Mouse (Mus musculus): Measurements from ENCODE around the gene Igf2bp1.

Gene Igf2bp1

DNA sequence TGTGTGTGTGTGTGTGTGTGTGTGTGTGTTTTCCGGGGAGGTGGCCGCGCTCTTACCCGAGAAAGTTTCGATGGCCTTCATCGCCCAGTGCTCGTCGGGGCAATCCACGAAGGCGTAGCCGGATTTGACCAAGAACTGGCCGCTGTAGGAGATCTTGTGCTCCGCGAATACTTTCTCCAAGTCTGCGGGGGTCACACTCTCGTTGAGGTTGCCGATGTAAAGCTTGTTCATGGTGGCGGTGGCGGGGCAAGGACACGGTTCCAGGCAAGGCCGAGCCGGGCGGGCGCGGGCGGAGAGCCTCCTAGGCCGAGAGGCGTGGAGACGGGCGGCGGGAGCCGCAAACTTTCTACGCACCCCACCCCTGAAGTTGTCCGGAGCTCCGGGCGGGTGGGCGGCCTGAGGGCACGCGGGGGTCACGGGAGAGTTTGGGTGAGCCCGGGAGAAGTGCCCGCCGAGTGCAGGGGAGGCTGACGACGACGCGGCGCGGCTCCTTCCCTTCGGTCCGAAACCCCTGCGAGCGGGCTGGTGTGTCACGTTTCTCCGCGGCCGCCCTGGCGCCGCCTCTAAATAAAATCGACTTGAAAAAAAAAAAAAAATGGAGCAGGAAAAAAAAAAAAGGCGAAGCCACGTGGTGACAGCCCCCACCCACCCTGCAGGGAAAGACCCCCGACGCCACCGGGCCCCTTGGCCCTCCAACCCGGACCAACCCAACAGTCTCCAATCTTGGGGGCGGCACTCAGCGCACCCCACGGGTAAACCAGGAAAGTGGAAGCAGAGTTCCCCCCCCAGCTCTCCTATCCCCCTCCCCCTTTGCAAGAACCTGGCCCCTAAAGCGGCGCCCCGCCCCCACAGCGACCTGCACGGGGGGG, at the start of gene Igf2bp1:
TSS of gene Igf2bp1 (minus strand) at position 538 of the 869 bp plus-strand sequence.
- DNase-seq (ENCODE audit: low read depth, low spot score) = peak; percentile 91

DNA sequence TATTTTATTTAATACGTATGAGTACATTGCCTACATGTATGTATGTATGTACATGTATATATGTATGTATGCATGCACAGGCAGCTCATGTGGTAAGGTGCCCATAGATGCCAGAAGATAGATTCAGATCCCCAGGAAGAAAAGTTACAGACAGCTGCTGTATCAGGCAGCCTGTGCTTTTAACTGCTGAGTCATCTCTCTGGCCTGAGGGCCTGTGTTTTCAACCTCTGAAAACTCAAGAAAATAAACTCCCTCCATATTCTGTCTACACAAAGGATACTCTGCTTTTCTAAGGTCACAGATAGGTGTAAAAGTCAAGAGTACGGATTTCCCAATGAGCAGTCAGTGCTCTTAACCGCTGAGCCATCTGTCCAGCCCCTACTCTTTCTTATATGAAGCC, 45.1 kb upstream of the Igf2bp1 start:
- DNase-seq (ENCODE audit: low read depth, low spot score) = no peak

DNA sequence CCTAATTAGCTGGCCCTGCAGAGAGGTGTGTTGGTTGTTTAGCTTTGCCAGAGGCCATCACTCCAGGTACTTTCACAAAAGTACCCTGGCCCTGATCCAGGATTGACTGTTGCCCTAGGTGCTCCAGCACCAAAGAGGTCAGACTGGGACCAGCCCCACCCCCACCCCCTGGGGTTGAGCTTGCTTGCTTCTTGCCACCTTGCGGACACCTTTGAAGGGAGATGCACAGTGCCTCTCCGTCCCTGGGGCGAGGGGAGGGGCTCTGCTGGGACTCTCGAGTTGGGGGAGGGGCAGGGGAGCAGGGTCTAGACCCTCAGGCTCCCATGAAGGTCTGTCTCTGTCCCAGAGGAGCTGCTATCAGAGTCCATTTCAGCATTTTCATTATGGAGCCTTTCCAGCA, 44.2 kb upstream of the Igf2bp1 start:
- peak; percentile 80 for DNase-seq (ENCODE audit: low read depth, low spot score)

DNA sequence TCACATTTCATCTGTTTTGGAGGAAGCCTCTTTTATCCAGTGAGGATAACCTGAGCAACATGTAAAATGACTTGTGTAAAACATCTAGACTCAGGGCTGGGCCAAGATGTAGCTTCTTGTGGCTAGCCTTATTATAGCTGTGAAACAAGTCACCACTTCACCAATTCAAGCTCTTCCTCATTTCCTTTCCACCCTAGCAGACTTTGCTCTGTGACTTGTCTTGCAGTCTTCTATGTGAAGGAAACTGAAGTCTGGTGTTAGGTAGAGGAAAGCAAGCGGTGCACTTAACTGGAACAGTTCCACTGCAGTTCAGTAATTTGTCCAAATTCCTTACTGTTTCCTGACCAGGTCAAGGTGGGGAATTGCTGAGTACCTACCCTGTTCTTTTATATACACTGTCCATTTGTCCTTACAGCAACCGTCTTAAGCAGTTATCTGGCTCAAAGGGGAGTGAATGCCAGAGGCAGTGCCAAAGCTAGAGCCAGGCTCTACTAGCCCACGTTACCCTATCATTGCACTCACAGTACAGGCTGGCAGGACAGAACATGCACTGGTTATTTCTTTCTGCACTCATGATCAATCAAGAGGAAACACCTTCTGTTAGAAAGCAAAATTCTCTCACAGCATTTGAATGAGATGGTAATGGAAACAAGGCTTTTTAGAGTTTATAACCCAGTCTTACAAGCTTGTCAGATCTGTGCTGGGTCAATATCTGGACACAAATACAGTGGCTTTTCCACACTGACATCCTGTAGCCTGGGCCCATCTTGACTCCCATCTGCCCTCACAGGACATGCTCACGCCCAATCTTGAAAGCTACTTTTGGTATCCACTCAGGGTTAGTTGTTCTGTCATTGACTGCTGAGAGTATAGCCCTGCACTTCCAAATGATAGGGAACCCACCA, 42.0 kb upstream of the Igf2bp1 start:
- no peak for DNase-seq (ENCODE audit: low read depth, low spot score)

DNA sequence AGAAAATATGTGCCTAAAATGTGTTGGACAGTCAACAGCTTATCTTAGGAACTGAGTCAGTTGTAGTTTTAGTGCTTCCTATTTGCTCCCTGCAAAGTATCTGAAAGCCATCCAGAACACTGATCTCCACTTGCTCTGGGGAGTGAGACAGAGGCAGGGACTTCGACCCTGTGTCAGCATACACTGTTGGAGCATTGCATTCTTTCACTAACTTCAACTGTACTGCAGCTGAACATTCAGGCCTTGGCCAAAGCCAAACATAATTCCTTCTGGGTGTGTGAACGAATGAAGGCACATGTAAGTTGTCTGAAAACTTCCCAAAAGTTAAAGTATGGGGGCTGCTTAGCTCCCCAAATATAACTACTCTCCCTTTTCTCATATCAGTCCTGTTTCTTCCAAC, 41.1 kb upstream of the Igf2bp1 start:
- no peak for DNase-seq (ENCODE audit: low read depth, low spot score)

DNA sequence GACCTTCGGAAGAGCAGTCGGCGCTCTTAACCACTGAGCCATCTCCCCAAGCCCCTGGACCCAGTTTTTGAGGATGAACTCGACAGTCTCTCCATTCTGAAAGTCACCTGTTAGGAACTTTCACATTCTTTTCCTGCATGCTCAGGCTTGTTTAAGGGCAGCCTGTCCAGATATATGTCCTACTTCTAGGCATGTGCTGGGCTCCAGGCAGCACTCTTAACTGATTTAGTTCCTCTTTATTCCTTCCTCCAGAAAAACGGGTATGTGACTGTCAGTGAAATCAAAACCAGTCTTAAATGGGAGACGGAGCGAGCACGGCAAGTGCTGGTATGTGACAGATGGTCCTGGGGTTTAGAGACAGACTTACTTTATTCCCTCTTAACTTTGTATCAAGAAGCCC, 40.3 kb upstream of the Igf2bp1 start:
- DNase-seq (ENCODE audit: low read depth, low spot score) = no peak

DNA sequence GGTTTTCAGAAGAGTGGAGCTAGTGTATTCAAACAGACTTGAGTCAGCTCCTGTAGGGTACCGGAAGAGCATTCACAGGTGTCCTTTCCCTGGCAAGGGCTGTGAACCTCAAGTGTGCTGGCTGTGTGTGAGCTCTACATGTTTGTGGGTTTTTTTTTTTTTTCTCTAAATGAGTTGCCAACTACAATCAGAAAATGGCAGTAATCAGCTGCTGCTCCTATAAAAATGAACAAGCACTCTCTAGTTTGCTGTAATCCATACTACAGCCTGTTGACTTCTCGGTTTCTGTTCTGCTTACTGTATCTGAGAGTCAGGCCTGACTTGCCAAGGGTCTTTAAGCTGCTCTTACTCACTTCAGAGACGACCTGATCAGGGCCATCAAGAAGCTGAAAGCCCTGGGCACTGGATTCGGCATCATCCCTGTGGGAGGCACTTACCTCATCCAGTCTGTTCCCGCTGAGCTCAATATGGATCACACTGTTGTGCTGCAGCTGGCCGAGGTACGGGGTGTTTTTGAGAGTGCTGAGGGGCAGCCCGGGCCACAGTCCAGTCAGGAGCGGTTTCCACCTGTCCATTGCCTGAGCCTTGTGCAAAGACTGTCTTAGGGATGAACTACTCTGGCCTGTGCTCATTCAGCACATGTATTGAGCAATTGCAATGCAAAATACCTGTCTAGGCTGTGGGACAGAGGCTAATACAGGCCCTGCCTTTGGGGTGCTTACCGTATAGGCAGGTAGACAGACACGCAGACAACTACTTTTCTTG, 39.2 kb upstream of the Igf2bp1 start:
- peak; percentile 27 for DNase-seq (ENCODE audit: low read depth, low spot score)

DNA sequence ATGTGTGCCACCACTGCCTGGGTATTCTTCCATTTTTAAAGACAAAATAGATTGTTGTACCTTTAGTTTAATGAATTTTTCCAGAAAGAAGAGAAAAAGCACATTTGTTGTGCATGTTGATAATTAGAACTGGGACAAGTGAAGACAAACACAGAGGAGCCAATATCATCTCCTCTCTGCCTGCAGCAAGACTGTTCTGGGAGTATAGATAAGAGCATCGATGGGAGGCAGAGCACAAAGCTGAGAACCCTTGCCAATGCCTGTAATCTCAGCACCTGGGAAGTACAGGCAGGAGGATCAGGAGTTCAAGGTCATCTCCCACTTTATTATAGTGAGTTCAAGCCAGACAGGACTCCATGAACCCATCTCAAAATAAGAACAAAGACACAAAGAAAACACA, 32.8 kb upstream of the Igf2bp1 start:
- no peak for DNase-seq (ENCODE audit: low read depth, low spot score)

DNA sequence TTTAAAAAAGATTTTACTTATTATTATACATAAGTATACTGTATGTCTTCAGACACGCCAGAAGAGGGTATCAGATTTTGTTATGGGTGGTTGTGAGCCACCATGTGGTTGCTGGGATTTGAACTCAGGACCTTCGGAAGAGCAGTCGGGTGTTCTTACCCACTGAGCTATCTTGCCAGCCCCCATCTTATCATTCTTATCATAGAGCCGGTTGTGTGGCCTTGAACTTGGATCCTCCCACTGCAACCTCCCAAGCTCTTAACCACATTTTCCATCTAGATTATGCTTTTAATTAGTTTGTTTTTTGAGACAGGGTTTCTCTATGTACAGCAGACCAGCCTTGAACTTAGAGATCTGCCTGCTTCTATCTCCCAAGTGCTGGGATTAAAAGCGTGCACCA, 31.8 kb upstream of the Igf2bp1 start:
- no peak for DNase-seq (ENCODE audit: low read depth, low spot score)

DNA sequence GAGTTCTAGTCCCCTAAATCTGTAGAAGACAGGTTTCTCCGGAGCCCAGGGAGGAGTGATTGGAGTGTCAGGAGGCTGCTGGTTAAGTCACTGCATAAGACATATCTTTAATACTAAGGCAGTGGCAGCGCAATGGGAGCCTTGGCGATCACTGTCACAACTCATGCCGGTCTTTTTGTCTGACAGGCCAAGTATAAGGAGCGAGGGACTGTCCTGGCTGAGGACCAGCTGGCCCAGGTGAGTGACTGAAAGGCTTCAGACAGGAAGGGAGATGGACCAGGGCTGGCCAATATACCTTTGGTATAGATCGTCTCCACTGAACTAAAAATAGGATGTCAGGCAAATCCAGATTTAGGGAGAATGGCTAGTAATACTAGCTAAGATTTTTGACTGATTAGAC, 29.4 kb upstream of the Igf2bp1 start:
- DNase-seq (ENCODE audit: low read depth, low spot score) = no peak

DNA sequence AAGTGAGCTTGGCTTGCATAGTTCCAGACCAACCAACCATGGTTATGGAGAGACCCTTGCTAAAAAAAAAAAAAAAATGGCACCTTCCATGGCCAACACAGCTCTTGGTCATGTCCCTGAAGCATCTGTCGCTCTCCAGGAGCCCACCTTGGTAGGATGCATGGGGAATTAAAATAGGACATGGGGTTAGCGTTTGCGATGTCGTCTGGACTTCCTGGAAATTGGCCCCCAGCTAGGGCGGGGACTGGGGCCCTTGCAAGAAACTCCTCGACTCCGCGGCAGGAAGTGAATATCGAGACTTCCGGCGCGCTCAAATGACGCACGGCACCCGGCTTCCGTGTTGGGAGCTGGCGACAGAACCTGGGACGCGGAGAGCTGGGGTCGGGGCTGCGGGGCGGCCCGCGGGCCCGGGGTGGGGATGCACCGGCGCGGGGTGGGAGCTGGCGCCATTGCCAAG, 28.9 kb upstream of the Igf2bp1 start, which contains the start of gene Snf8:
TSS of gene Snf8 (plus strand) at position 290 of the 457 bp plus-strand sequence.
- peak; percentile 97 for DNase-seq (ENCODE audit: low read depth, low spot score)

DNA sequence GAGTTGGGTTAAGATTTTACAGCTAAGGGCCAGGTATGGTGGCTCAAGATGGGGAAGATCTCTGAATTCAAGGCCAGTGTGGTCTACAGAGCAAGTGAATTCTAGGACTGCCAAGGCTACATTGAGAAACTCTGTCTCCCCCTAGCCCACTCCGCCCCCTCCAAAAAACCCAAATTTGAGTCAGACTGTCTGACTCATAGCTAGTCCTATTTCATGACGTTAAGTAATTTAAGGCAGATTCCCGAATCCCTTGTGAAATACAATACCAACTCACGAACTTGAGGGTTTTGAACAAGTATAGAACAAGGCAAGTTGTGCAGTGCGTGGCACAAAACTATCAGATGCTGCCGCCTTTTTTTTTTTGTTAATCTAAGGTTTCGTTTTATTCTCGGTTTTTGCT, 28.4 kb upstream of the Igf2bp1 start:
- DNase-seq (ENCODE audit: low read depth, low spot score) = no peak

DNA sequence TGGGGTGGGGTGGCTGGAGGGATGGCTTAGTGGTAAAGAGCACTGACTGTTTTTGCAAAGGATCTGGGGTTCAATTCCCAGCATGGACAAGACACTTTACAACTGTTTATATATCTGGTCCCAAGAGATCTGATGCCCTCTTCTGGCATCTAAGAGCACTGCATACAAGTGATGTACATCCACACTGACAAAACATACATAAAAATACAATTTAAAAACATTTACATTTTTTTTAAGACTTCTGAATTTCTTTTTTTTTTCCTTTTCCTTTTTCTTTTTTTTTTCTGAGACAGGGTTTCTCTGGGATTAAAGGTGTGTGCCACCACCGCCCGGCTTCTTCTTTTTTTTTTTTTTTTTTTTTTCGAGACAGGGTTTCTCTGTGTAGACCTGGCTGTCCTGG, 27.5 kb upstream of the Igf2bp1 start:
- DNase-seq (ENCODE audit: low read depth, low spot score) = peak; percentile 74

DNA sequence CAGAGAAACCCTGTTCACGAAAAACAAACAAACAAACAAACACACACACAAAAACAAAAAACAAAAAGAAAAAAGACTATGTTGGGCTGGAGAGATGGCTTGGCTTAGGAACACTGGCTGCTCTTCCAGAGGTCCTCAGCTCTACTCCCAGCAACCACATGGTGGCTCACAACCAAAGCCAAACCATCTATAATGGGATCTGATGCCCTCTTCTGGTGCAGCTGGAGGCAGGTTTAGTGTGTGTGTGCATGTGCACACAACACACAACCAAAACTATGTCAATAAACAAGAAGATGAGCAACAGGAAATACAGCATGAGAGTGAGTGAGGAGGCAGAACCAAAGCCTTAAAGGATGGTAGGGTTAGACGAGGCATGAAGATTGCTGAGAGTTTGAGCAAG, 26.0 kb upstream of the Igf2bp1 start:
- DNase-seq (ENCODE audit: low read depth, low spot score) = peak; percentile 66

DNA sequence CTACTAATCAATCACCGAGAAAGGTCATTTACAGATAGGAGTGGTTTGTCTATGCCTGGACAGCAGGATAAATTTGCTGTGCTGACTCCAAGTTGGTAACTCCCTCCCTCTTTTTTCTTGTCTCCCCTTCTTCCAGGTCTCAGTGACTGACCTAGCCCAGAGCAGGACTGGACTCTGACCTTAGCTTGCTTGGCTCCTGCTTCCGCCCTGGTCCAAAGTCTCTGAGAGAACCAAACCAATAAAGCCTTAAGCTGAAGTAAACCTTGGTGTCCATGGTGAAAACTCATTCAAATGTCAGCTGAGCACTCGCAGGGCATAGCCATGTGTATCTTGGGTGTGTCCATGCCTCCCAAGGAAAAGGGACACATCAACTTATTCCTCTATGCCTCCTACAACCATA, 24.8 kb upstream of the Igf2bp1 start:
- DNase-seq (ENCODE audit: low read depth, low spot score) = no peak

DNA sequence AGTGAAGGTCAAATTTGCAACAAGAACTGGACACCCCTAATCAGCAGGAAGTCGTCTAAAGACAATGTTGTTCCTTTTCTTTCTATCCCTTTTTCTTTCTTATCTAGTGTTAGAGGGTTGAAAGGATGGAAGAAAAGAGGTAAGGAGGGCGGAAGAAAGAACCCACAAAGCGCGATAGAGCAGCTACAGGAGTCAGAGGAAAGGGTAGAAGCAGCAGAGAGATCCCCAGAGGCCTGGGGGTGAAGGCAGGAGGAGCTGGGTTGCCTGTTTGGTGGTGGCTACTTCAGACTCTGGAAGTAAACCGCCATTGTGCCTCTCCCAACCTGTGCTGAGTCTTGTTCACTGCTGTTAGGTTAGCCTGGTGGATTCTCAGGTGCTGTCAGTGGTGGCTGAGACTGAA, 22.4 kb upstream of the Igf2bp1 start:
- no peak for DNase-seq (ENCODE audit: low read depth, low spot score)

DNA sequence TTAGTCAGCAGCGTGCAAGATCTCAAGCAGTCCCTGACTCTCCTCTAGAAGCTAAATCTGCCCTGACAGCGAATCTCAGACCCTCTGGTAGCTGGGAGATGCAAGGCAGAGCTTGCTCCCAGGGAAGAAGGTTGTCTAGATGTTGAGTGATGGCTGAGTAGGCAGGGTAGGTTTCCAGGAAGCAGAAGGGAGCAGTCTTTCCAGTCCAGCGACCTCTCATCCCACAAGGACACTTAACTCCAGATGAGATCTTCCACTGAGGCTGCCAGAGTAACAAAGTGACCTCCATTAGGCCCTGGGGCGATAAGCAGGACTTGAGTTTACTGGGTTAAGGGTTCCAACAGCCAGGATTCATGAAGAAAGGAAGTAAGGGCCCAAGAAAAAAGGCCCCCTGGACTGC, 14.9 kb upstream of the Igf2bp1 start:
- DNase-seq (ENCODE audit: low read depth, low spot score) = peak; percentile 53

DNA sequence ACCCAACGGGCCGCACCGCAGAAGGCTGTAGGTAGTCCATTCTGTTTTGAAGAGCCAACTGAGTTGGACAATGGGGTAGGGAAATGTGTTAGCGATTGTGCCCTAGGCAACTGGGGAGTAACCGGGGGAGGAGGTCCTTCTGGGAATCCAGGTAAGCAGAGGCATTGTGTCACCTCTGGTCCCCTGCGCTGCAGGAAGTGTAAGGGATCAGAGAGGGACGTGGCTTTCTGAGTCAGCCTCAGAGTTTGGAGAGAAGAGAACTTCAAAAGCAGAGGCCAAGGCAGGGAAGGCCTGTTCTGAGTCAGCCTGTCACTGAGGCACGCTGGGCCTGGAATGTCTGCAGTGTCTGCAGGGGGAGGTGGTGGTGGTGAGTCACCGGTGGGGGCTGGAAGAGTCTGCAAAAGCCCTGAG, 12.2 kb upstream of the Igf2bp1 start:
- DNase-seq (ENCODE audit: low read depth, low spot score) = peak; percentile 92

DNA sequence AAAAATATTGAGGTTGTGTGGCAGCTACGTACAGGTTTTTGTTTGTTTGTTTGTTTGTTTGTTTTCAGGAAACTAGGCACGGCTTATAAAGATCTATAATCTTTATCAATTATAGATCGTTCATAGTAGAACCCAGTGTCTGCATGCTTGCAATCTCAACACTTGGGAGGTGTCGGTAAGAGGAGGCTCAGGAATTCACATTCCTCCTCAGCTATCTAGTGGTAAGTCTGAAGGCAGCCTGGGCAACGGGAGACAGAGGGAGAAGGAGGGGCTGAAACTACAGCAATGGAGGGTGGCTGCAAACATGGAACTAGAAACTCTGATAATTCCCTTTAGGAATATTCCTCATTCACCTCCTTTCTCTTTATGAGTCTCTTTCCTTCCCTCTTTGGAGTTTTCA, 9.7 kb upstream of the Igf2bp1 start:
- peak; percentile 48 for DNase-seq (ENCODE audit: low read depth, low spot score)

DNA sequence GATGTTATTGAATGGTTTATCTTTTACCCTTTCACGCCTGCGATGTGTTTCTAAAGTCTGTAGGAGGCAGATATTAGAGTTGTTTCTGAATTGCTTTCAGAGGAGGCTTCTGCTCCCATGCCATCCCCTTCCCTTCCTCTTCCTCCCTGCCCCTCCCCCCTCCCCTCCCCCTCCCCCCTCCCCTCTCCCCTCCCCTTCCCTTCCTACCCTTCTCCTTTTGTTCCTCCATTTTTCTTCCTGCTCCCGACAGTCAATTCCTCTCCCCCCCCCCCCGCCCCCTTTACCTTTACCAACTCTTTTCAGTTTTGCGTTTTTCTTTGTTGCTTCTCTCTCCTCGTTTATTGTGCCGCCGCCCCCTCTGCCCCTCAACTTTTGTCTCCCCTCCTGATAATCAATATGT, 6.2 kb upstream of the Igf2bp1 start:
- no peak for DNase-seq (ENCODE audit: low read depth, low spot score)

DNA sequence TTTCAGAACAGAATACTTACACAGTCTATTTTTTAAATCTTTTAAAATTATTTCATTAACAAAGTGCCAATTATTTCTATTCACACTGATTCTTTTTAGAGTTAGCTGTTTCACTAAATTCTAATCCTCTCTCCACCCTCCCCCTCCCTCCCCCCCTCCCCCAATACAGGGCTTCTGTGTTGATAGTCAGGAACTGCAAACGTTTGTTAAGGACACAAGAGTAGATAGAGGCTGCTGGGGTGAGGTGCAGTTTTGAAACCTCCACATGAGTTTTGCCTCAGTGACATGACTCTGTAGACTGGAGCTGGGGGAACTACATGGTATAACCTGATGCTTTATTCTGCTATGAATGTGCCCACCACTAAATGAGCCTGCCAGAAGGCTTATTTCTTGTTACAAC, 3.1 kb upstream of the Igf2bp1 start:
- peak; percentile 50 for DNase-seq (ENCODE audit: low read depth, low spot score)
